Mouse (Mus musculus) spleen, postnatal 14 days (tissue): ENCODE results near the gene Fgf4.

Experiments
- DNase-seq, 2 experiments: peaks; one replicate each; pipeline ENCODE4 v3.0.0; 2021 to 2022; ENCODE audit warnings: low spot score in 2 of 2

Fgf4 gene

GRCm38 (mm10) chr7:144847067-144847466 is at the start of gene Fgf4:
TSS of gene Fgf4 (plus strand) at chr7:144847367.
- DNase-seq, result no peak

DNA sequence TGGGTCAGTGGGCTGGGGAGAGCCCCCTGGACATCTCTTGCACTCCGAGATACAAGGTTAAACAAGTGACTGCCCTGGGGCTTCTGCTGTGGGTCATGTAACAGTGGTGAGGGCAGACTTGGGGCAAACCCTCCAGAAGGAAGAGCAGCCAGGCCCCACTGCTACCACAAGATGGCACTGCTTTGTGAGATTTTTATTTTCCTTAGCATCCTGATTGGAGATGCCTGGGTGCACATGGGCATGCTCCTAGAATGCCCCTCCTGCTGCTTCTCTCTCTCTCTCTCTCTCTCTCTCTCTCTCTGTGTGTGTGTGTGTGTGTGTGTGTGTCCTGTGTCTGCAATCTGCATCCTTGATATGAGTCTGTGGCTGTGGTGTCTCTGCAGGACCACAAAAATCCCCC is 48.7 kb upstream of the Fgf4 start:
- DNase-seq, result no peak

- no peak for DNase-seq
Measured at GRCm38 (mm10) chr7:144807036-144807435, 40.1 kb upstream of the Fgf4 start.

DNA sequence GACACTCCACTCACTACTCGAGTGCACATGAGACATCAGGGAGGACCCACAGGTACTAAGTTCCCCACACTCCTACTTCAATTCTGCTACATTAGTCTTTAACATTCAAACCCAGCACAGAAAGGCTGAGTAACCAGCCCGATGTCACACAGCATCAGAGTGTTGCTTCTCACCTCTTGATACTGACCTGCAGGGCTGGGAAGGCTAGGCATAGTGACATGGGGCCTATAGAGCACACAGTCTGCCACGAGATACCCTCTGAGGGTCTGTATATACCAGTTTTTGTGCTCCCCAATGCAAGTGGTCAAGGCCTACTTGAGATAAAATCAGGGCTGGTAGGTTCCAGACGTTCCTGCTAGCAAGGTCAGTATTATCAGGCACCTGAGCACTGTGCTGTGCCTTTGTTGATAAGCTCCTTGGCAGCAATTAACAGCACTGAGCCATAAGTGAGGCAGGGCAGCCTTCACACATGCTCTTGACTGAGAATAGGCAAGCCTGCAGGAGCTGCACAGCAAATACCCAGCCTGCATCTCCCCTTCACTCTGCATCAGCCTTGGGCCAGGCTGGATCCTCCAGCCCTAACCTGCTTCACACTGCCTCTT is 39.1 kb upstream of the Fgf4 start:
- DNase-seq, result no peak

DNA sequence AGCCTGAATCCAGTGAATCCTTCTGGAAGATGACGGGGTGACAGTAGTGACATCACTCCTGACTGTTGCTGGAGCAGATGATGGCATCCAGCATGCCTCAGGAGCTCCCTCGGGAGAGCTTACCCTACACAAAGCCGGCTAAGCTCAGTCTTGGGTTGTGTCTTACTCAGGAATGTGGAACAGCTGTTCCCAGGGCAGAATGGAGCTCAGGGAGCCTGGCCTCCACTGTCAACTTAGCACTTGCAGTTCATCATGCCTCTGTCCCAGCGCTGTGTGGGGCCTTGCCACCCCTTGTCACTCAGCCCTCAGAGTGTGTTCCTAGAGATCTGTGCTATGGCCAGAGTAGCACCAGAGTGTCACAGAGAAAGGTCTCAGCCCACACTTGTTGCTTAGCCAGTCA is 35.6 kb upstream of the Fgf4 start:
- DNase-seq, result no peak

DNA sequence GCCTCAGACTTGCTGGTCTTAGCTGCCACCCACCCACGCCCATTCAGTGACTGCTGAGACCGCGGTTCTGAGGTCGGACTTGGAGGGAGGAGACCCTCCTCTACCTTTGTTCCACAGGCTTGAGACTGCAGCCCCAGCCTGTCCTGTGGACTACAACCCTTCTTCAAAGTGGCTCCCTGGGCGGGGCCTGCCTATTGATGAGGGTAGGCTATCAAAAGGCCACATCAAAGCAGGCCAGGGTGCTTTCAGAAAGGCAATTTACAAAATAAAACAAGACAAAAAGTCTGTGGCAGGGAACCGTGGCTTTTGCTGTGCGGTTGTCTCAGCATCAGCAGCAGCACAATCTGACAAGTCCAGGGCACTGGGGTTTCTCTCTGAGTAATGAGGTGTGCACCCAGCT is 25.3 kb upstream of the Fgf4 start:
- DNase-seq, result no peak

- DNase-seq, result no peak
Measured at GRCm38 (mm10) chr7:144823988-144824387, 23.2 kb upstream of the Fgf4 start.

DNA sequence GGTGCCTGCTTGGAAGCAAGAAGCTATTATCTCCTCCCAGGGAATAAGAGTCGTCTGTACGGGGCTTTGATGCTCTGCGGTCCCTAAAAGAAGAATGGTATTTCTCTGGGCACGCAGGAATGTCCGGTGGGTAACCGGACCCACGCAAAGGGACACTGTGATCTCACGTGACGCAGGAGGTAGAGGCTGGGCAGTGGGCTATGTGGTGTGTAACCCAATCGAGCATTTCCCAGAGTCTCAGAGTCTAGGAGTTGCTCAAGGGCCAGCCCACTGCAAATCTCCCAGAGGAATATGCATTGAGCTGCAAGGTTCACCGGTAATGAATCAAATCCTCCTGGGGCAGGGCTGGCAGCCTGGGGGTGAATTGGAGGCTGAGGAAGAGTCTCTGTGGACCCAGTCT is 18.8 kb upstream of the Fgf4 start:
- no peak for DNase-seq

- DNase-seq, result no peak
Measured at GRCm38 (mm10) chr7:144837891-144838488, 9.2 kb upstream of the Fgf4 start, which contains the start of gene Fgf3. TSS of gene Fgf3 (plus strand) at chr7:144838083.

GRCm38 (mm10) chr7:144838522-144839503 is 8.4 kb upstream of the Fgf4 start:
- DNase-seq, result no peak

DNA sequence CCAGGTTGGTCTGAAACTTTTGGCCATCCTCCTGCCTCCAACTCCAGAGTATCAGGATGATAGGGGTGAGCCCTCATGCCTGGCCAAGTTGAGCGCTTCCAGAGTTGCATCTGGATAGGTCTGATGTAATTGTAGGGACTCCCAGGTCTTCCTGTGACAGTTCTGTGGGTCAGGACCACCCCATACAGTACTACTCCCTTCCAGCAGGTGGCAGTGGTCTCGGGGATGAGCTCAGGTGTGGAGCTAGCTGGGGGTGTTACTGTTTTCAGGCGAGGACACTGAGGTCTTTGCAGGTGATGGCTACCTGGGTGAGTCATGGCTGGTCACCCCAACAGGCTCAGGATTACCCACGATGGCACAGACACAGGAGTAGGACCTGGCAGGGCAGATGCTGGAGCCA is 1.0 kb upstream of the Fgf4 start:
- peak in 1 of 2 experiments; percentile 25 for DNase-seq

GRCm38 (mm10) chr7:144851321-144851720 is 4.2 kb downstream of the Fgf4 start:
- no peak for DNase-seq

GRCm38 (mm10) chr7:144854966-144855365 is 7.8 kb downstream of the Fgf4 start:
- DNase-seq, result no peak

- DNase-seq, result no peak
Measured at GRCm38 (mm10) chr7:144857158-144857557, 10.0 kb downstream of the Fgf4 start.

- DNase-seq, result no peak
Measured at GRCm38 (mm10) chr7:144857826-144858342, 10.7 kb downstream of the Fgf4 start.

GRCm38 (mm10) chr7:144858702-144859101 is 11.5 kb downstream of the Fgf4 start:
- no peak for DNase-seq

GRCm38 (mm10) chr7:144861056-144861768 is 14.0 kb downstream of the Fgf4 start:
- no peak for DNase-seq

- no peak for DNase-seq
Measured at GRCm38 (mm10) chr7:144861769-144862070, 14.6 kb downstream of the Fgf4 start.

DNA sequence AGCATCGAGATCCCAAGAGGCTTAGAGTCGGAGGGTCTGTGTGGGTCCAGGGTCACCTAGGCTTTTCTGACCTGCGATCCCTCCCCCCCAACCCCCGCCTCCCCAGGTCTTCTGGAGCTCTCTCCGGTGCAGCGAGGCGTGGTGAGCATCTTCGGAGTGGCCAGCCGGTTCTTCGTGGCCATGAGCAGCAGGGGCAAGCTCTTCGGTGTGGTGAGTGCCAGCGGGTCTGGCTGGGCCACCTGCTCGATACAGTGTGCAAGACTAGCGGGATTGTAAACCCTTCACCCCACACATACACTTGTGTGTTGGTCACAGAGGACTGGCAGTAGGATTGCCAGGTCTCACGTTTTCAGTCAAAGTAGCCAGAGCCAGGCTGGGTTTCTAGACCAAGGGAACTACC is 15.0 kb downstream of the Fgf4 start:
- no peak for DNase-seq

- DNase-seq, result no peak
Measured at GRCm38 (mm10) chr7:144862712-144863111, 15.5 kb downstream of the Fgf4 start.

DNA sequence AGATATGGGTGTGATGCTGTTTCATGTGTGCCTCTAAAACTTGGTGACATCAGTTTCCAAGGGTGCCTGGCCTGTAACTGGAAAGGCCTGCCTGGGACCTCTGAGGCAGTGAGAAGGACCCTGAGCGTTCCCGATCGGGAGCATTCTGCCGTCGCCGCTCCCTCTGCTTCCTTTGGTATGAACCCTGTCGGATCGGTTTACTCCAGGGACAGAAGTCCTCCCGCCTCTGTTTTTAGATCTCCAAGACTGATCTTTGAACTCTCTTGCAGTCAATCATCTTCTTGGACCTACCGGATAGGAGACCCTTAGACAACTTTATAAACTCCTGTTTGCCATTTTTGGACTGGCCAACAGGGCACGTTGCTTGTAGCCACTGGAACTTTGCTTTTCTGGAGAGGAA is 16.0 kb downstream of the Fgf4 start:
- DNase-seq, result no peak

DNA sequence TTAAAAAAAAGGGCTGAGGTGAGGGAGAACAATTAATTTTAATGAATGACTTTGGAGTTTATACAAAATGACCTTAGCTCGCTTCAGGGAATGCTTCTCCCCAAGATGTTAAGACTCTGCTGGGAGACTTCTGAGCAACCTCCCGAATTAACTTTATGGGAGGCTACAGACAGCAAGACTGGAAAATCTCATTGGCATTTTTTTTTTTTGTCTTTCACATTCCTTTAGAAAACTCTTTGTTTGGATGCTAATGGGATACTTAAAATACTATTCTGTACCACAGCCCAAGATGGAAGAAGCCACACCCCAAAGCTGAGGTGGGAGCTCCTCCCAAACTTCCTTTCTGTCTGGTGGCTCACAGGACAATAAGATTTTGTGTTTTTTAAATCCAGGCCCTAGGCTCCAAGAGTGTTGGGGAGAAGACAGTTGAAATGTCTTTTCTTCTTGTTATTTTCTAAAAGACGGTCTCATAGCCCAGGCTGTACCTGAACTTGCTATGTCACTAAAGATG is 17.0 kb downstream of the Fgf4 start:
- no peak for DNase-seq
